Mouse (Mus musculus): ENCODE measurements at regions not wholly inside any gene's neighbourhood (a gene's known extent, or its start where the extent isn't known, plus 50 kb on each side); places are given as distances from the start of the nearest gene placed in this dataset.
A peak's percentile ranks its signal among the peaks of the same experiment; 100 is the strongest.

- intact Hi-C loops (cut with DNase I) = no loop called here
- DNase-seq = peak; percentile 30
These were observed 106.7 kb downstream of the Cpeb2 start for GRCm38 (mm10) chr5:43339671-43340070.

DNA sequence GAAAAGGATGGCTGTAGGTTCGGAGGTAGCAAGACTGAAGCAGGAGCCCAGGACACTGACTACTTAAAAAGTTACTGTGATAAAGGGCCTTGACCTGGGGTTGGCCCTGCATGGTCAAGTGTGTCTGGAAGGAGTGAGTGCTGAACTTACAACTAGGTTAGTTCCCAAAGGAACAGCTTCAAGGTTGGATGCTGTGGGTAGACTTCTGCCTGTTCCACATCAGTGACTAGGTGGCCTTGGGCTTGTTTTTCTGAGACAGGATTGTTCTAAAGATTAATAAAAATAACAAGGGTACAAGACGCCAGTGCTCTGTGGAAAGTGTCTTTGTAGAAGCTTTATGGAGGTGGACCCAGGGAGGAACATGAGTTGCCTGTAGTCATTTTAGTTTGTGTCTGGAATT is 108.5 kb downstream of the Cpeb2 start:
- no peak for DNase-seq
- intact Hi-C loops (cut with DNase I) = no loop called here

DNA sequence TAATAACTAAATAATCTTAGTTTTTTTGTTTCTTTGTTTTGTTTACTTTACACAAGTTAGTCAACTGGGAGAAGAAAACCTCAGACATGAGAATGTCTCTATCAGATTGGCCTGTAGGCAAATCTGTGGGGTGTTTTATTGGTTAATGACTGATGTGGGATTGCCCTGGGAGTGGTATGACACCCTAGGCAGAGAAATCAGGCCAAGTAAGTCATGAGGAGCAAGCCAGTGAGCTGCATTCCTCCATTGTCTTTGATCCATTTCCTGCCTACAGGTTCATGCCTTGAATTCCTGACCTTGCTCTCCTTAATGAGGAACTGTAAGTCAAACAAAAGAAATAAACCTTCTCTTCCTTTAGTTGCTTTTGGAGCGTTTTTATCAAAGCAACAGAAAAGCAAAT is 111.5 kb downstream of the Cpeb2 start:
- intact Hi-C loops (cut with DNase I) = no loop called here
- DNase-seq = no peak

GRCm38 (mm10) chr5:43350987-43351386 is 118.0 kb downstream of the Cpeb2 start:
- intact Hi-C loops (cut with DNase I) = loop anchor here (10.0 kb wide), 1 partner anchor 116 kb away; the partner anchor contains the start of gene Cpeb2
- DNase-seq = no peak

DNA sequence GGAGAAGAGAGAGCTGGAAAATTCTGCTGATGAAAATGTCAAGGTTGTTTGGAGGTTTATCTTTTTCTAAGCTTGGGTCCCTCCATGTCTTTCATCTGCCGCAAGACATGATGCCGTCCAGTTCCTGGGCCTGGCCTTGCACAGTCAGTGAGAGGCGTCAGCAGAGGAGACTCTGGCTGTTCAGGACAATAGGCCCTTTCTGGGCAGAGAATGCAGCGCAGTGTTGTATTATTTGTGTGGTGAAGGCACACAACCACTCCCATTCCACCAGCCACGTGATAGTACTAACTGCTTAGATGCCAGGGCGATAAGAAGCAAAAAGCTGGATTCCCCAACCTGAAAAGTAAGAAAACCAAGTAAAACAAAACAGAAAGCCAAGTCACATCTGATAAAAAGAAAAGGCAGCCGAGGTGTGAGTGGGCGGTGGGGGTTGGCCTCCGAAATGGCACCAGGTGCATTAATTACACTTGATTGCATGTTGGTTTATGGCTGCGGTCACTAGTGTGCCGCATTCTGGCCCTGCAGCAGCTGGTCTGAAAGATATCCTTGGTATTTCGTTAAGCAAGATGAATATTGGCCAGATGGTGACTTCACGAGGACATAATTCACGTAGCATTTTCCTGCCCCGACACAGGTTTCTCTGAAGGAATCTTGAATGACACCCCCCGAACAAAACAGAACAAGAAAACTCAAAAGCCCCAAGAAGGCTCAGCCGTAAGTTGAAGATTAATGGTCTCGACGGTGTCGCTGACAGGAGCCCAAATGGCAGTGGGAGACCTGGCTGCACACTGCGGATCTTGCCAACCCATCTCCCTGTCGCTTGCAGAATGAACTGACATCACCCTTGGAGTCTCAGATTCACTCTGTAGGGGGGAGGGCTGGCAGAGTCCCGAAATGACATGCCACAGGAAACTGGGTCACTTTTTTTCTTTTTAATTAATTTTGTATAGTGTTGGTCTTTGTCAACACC is 120.3 kb downstream of the Cpeb2 start:
- intact Hi-C loops (cut with DNase I) = loop anchor here (2.0 to 10.0 kb wide), 2 partner anchors 17 to 119 kb away; partner anchors contain the start of gene Cpeb2
- peak; percentile 79 for DNase-seq

GRCm38 (mm10) chr5:43354351-43354942 is 121.5 kb downstream of the Cpeb2 start:
- intact Hi-C loops (cut with DNase I) = loop anchor here (10.0 kb wide), 1 partner anchor 120 kb away; the partner anchor contains the start of gene Cpeb2
- peak; percentile 8 for DNase-seq

GRCm38 (mm10) chr5:43355026-43355580 is 122.1 kb downstream of the Cpeb2 start:
- intact Hi-C loops (cut with DNase I) = loop anchor here (10.0 kb wide), 1 partner anchor 120 kb away; the partner anchor contains the start of gene Cpeb2
- peak; percentile 87 for DNase-seq

DNA sequence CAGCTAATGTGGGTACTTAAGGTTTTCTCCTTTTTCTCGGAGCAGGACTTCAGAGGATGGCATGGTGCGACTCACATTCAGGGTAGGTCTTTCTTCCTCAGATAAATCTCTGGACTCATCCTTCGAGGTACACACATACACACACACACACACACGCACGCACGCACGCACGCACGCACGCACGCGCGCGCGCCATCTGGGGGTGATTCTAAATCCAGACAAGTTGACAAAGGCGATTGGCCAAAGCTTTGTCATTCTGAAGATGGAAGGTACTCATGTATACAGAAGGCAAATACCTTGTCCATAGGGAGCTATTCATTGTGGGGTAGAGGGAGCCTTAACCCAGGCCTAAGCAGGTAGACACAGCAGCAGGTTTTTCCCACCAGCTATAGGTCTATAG is 122.9 kb downstream of the Cpeb2 start:
- intact Hi-C loops (cut with DNase I) = loop anchor here (10.0 kb wide), 1 partner anchor 121 kb away; the partner anchor contains the start of gene Cpeb2
- DNase-seq = no peak

GRCm38 (mm10) chr5:43357100-43357680 is 124.2 kb downstream of the Cpeb2 start:
- intact Hi-C loops (cut with DNase I) = loop anchor here (10.0 kb wide), 1 partner anchor 122 kb away; the partner anchor contains the start of gene Cpeb2
- DNase-seq = no peak

- DNase-seq = no peak
These were observed 124.9 kb downstream of the Cpeb2 start for GRCm38 (mm10) chr5:43357901-43358300.

DNA sequence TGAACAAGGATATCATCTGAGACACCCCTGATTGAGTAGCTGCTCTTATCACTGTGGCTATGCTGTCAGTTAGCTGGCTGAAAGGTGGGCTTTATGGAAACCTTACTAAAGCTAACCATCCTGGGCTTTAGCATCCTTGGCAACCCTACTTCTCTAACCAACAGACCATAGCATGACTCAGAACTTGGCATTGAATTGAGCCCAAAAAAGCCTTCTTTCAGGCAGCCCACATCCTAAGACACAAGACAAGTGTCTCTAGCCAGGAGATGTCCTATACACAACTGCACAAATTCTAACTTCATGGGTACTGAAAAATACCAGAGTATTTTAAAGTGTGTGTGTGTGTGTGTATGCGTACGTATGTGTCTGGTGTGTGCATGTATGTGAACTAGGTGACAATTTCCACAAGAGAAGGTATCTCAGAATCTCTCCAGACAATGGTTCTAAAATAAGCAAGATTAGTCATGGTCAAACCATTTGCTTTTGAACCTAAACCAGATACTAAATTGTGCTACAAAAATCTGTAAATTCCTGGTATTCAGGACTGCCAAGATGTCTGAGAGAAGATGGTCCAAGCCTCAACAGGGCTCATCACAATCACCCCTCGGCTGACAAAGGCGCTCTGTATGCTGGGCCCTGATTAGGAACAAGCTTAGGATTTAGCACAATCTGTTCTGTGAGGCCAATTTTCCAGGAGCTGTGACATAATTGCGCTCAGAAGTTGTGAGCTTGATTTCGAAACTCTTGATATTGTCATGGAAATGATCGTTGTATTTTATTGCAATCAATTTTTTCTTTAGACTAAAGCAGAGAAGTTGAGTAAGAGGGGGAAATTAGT is 126.2 kb downstream of the Cpeb2 start:
- intact Hi-C loops (cut with DNase I) = loop anchor here (10.0 kb wide), 1 partner anchor 124 kb away; the partner anchor contains the start of gene Cpeb2
- DNase-seq = no peak

More at GRCm38 (mm10) chr5:43357901-43358300, 124.9 kb downstream of the Cpeb2 start:
- intact Hi-C loops (cut with DNase I) = loop anchor here (10.0 kb wide), 1 partner anchor 123 kb away; the partner anchor contains the start of gene Cpeb2

- intact Hi-C loops (cut with DNase I) = no loop called here
- DNase-seq = peak; percentile 54
These were observed 127.3 kb downstream of the Cpeb2 start for GRCm38 (mm10) chr5:43360298-43360697.

- intact Hi-C loops (cut with DNase I) = no loop called here
These were observed 128.1 kb downstream of the Cpeb2 start for GRCm38 (mm10) chr5:43361026-43361425.

DNA sequence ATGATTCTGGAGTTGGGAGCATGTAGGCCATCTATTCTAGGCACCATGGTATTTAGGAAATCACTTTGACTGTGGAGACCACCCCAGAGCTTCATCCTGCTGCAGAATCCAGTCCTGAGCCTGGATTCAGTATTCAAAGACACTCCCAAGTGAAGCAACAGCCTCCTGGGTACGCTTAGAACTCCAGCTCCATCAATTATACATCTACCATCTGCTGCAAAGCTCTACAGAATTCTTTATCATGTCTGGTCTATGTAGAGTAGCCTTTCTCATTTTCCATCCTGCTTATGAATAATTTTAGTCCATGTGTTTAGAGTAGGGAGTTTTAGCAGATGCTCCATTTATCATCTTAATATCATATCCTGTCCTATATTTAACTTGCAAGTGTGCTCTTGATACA is 139.4 kb downstream of the Cpeb2 start:
- no peak for DNase-seq
- intact Hi-C loops (cut with DNase I) = no loop called here

More at GRCm38 (mm10) chr5:43361026-43361425, 128.1 kb downstream of the Cpeb2 start:
- DNase-seq = no peak

DNA sequence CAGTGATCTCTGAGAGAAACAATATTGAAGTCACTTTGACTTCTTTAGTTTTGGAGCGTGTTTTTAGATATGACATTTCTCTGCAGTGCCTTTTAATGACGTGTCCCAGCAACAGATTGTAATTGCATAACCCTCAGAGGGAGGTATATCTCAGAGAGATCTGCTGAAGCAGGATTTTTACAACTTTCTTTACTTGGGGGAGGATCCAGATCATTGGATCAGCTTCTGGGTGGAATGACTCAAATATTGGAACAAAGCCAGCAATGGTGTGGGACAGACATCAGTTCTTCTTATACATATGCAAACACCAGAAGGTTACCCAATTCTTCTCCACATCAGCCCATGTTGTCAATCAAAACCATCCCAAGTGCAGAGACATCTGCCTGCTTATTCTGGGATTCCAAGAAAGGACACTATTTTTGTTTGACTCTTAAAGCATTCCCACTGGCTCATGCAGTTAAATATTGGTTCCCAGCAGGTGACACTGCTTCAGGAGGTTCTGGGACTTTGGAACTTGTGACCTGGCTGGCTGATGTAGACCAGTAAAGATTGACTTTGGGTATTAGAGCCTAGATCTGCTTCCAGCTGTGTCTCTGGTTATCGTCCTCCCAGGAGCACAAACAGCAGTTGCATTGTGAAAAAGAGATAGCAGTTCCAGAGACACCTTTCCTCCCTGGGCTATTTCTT is 130.5 kb upstream of the C1qtnf7 start:
- intact Hi-C loops (cut with DNase I) = no loop called here
- no peak for DNase-seq

DNA sequence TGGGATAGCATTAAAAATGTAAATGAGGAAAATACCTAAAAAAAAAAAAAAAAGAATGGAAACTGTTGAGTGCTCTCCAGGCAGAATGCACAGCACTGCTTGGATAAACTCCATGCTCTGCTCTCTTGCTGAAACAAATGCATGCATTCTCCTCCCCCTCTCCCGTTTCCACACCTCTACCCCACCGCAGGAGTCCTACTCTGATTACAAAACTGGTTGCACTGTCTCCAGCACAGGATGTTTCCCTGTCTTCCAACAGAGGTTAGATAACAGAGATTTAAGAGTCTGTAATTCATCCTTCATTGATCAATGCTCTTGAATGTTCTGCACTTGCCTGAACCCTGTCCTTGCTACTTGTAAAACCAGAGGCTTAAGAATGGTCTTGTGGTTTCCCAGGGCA is 124.3 kb upstream of the C1qtnf7 start:
- DNase-seq = no peak
- intact Hi-C loops (cut with DNase I) = no loop called here

- intact Hi-C loops (cut with DNase I) = no loop called here
These were observed 123.8 kb upstream of the C1qtnf7 start for GRCm38 (mm10) chr5:43391412-43392029.

GRCm38 (mm10) chr5:43392908-43393545 is 122.3 kb upstream of the C1qtnf7 start:
- peak; percentile 18 for DNase-seq
- intact Hi-C loops (cut with DNase I) = no loop called here

More at GRCm38 (mm10) chr5:43391412-43392029, 123.8 kb upstream of the C1qtnf7 start:
- peak; percentile 53 for DNase-seq
